Mouse (Mus musculus): ENCODE data around the gene Panx2. TPM values are rescaled to one million over a fixed set of nuclear protein-coding genes. Genes with fewer than 3 reads are reported as not detected.

Gene Panx2
- not detected for polyA plus RNA-seq (2014; fragmentation: Illumina TruSeq; extraction: RNeasy Lipid Tissue Mini Kit (QIAGEN cat#74804); ENCODE audit: low read depth, low replicate concordance)

GRCm38 (mm10) chr15:89059161-89059931, at the start of gene Panx2:
Gene Panx2 (plus strand): TSS chr15:89059734.

GRCm38 (mm10) chr15:89074613-89075477, 15.3 kb downstream of the Panx2 start, which contains the start of gene Trabd:
Gene Trabd (plus strand): TSS chr15:89075124.

GRCm38 (mm10) chr15:89088607-89089247, 29.2 kb downstream of the Panx2 start, which contains the start of gene Selenoo:
Gene Selenoo (plus strand): TSS chr15:89089084.

GRCm38 (mm10) chr15:89122649-89123366, 63.3 kb downstream of the Panx2 start, which contains the start of gene Tubgcp6:
Gene Tubgcp6 (minus strand): TSS chr15:89123112.

Other genes with a start within 250 kb of the Panx2 start
- gene Alg12, start 240.4 kb upstream of the Panx2 start, polyA plus RNA-seq (2014; fragmentation: Illumina TruSeq; extraction: RNeasy Lipid Tissue Mini Kit (QIAGEN cat#74804); ENCODE audit: low read depth, low replicate concordance), result 6.8 TPM
- gene Creld2, start 240.1 kb upstream of the Panx2 start, polyA plus RNA-seq (2014; fragmentation: Illumina TruSeq; extraction: RNeasy Lipid Tissue Mini Kit (QIAGEN cat#74804); ENCODE audit: low read depth, low replicate concordance), result 63.9 TPM
- gene Pim3, start 197.5 kb upstream of the Panx2 start, polyA plus RNA-seq (2014; fragmentation: Illumina TruSeq; extraction: RNeasy Lipid Tissue Mini Kit (QIAGEN cat#74804); ENCODE audit: low read depth, low replicate concordance), result 0.80 TPM
- 91.5 TPM for gene Ttll8, start 105.3 kb upstream of the Panx2 start, polyA plus RNA-seq (2014; fragmentation: Illumina TruSeq; extraction: RNeasy Lipid Tissue Mini Kit (QIAGEN cat#74804); ENCODE audit: low read depth, low replicate concordance)
- gene Mlc1, start 80.7 kb upstream of the Panx2 start, polyA plus RNA-seq (2014; fragmentation: Illumina TruSeq; extraction: RNeasy Lipid Tissue Mini Kit (QIAGEN cat#74804); ENCODE audit: low read depth, low replicate concordance), result 14.4 TPM
- 50.2 TPM for gene Mov10l1, start 76.8 kb upstream of the Panx2 start, polyA plus RNA-seq (2014; fragmentation: Illumina TruSeq; extraction: RNeasy Lipid Tissue Mini Kit (QIAGEN cat#74804); ENCODE audit: low read depth, low replicate concordance)
- gene Trabd, start 15.4 kb downstream of the Panx2 start, polyA plus RNA-seq (2014; fragmentation: Illumina TruSeq; extraction: RNeasy Lipid Tissue Mini Kit (QIAGEN cat#74804); ENCODE audit: low read depth, low replicate concordance), result 0.84 TPM
- gene Selenoo, start 29.4 kb downstream of the Panx2 start, polyA plus RNA-seq (2014; fragmentation: Illumina TruSeq; extraction: RNeasy Lipid Tissue Mini Kit (QIAGEN cat#74804); ENCODE audit: low read depth, low replicate concordance), result 1.8 TPM
- gene Tubgcp6, start 63.4 kb downstream of the Panx2 start, polyA plus RNA-seq (2014; fragmentation: Illumina TruSeq; extraction: RNeasy Lipid Tissue Mini Kit (QIAGEN cat#74804); ENCODE audit: low read depth, low replicate concordance), result 1.2 TPM
- not detected for gene Hdac10, start 69.0 kb downstream of the Panx2 start, polyA plus RNA-seq (2014; fragmentation: Illumina TruSeq; extraction: RNeasy Lipid Tissue Mini Kit (QIAGEN cat#74804); ENCODE audit: low read depth, low replicate concordance)
- gene Mapk12, start 81.0 kb downstream of the Panx2 start, polyA plus RNA-seq (2014; fragmentation: Illumina TruSeq; extraction: RNeasy Lipid Tissue Mini Kit (QIAGEN cat#74804); ENCODE audit: low read depth, low replicate concordance), result 0.18 TPM
- gene Mapk11, start 89.9 kb downstream of the Panx2 start, polyA plus RNA-seq (2014; fragmentation: Illumina TruSeq; extraction: RNeasy Lipid Tissue Mini Kit (QIAGEN cat#74804); ENCODE audit: low read depth, low replicate concordance), result 0.31 TPM
- 4.6 TPM for gene Plxnb2, start 121.1 kb downstream of the Panx2 start, polyA plus RNA-seq (2014; fragmentation: Illumina TruSeq; extraction: RNeasy Lipid Tissue Mini Kit (QIAGEN cat#74804); ENCODE audit: low read depth, low replicate concordance)
- 1.0 TPM for gene Dennd6b, start 136.8 kb downstream of the Panx2 start, polyA plus RNA-seq (2014; fragmentation: Illumina TruSeq; extraction: RNeasy Lipid Tissue Mini Kit (QIAGEN cat#74804); ENCODE audit: low read depth, low replicate concordance)
- 16.1 TPM for gene Ppp6r2, start 151.8 kb downstream of the Panx2 start, polyA plus RNA-seq (2014; fragmentation: Illumina TruSeq; extraction: RNeasy Lipid Tissue Mini Kit (QIAGEN cat#74804); ENCODE audit: low read depth, low replicate concordance)